Mouse (Mus musculus): ENCODE measurements around the gene Xpnpep1. TPM values are rescaled to one million over a fixed set of nuclear protein-coding genes. Genes with fewer than 3 reads are reported as not detected.

Xpnpep1 gene
- total RNA-seq, 1 experiment, result 190 TPM

DNA sequence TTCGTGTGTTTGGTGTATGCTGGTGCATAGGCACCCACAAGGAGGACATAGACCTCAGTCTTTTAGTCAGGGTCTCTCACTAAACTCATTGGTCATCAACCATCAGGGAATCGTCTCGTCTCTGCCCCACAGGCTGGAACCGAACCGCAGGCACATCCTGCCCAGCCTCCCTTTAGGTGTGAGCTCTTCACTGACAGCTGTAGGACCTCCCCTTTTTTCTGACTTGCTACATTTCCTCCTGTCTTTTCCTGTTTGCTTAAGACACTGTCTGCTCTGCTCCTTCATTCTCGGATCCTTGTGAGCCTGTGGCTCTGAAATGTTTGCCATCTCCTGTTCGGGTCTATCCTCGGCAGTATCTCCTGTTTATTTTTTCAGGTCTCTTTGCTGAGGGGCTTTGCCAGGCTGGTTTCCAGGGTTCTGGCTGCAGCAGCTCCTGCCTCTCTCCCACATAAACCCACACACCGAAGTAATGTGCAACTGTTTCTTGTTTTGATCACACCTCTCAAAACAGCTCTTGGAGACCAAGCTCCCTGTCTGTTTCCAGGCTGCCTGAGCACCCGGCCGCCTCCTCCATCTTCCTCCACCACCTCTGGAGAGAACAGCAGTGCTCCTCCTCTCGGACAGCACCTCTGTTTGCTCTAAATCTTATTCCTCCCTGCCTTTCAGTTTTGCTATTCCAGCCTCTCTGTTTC lies 60.8 kb downstream of the Xpnpep1 start:
- H3K9me3 ChIP-seq (ENCODE audit: control insufficient read depth, insufficient read depth, low read depth, low read length), result no peaks in the 10 kb centered on the region
- TF ChIP-seq HCFC1 (IDR thresholded peaks at IDR 0.05; ENCODE audit: borderline replicate concordance, insufficient read depth, low read length), result no peak
- no peak for DNase-seq (ENCODE audit: low read depth, low spot score)
- H3K27ac ChIP-seq (ENCODE audit: insufficient read depth, low read depth, low read length, poor library complexity, severe bottlenecking), result no peak overlapping the region
- in situ Hi-C loops (cut with MboI; ENCODE audit: low sequenced_read_pairs in 2 of 2, unreplicated experiment in 2 of 2), result no loop called here
- no peaks in the 10 kb centered on the region for H3K4me1 ChIP-seq (ENCODE audit: control insufficient read depth in 2 of 2, insufficient read depth in 2 of 2, low read length in 2 of 2, poor library complexity in 1 of 2)
- no peak overlapping the region for H3K9ac ChIP-seq (ENCODE audit: insufficient read depth, low read depth, low read length, poor library complexity, severe bottlenecking)
- H3K4me3 ChIP-seq (ENCODE audit: insufficient read depth in 1 of 2, low read depth in 1 of 2, low read length in 2 of 2, poor library complexity in 1 of 2, severe bottlenecking in 1 of 2), result no peak overlapping the region
- no peaks in the 10 kb centered on the region for H3K36me3 ChIP-seq (ENCODE audit: control insufficient read depth, insufficient read depth, low read length, poor library complexity, severe bottlenecking)

DNA sequence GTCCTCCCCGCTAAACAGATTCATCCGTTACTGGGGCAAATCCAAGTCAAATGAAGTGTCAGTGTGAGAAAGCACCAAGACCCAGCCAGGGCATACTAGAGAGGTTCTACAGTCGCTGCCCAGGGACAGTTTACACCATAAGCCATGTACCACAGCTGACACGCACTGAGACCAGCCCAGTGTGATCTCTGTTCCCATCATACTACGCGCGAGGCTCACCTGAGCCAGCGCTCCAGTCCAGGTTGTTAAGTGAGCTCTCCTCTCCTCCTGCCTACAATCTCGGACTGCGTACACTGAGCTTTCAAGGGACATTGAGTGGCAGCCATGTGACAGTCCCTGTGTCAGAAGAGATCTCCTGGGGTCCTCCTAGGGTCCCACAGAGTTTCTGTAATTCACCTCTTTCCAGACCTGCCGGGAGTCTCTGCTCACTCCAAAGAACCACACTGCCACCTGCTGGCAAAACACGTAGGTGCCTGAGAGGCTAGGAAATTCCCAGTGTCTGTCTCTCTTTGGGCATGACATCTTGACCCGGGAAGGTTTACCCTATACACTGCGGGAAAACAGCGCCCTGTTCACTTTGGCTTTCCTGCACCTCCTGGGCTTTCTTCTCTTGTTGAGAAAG lies 64.3 kb downstream of the Xpnpep1 start:
- no peaks in the 10 kb centered on the region for H3K36me3 ChIP-seq (ENCODE audit: control insufficient read depth, insufficient read depth, low read length, poor library complexity, severe bottlenecking)
- no peaks in the 10 kb centered on the region for H3K4me1 ChIP-seq (ENCODE audit: control insufficient read depth in 2 of 2, insufficient read depth in 2 of 2, low read length in 2 of 2, poor library complexity in 1 of 2)
- TF ChIP-seq CHD2 (IDR thresholded peaks at IDR 0.05; ENCODE audit: low read depth, low read length) (no peak), HCFC1 (IDR thresholded peaks at IDR 0.05; ENCODE audit: borderline replicate concordance, insufficient read depth, low read length) (no peak), MAFK (IDR thresholded peaks at IDR 0.05; ENCODE audit: insufficient read depth, low read depth, low read length) (no peak), ZC3H11A (IDR thresholded peaks at IDR 0.05; ENCODE audit: borderline replicate concordance, low read depth, low read length) (peak; percentile 89), ZNF384 (IDR thresholded peaks at IDR 0.05; ENCODE audit: low read depth, low read length) (no peak)
- no peak overlapping the region for H3K27ac ChIP-seq (ENCODE audit: insufficient read depth, low read depth, low read length, poor library complexity, severe bottlenecking)
- in situ Hi-C loops (cut with MboI; ENCODE audit: low sequenced_read_pairs in 2 of 2, unreplicated experiment in 2 of 2), result no loop called here
- no peak overlapping the region for H3K9ac ChIP-seq (ENCODE audit: insufficient read depth, low read depth, low read length, poor library complexity, severe bottlenecking)
- DNase-seq (ENCODE audit: low read depth, low spot score), result peak; percentile 79
- H3K4me3 ChIP-seq (ENCODE audit: insufficient read depth in 1 of 2, low read depth in 1 of 2, low read length in 2 of 2, poor library complexity in 1 of 2, severe bottlenecking in 1 of 2), result no peak overlapping the region
- H3K9me3 ChIP-seq (ENCODE audit: control insufficient read depth, insufficient read depth, low read depth, low read length), result no peaks in the 10 kb centered on the region

DNA sequence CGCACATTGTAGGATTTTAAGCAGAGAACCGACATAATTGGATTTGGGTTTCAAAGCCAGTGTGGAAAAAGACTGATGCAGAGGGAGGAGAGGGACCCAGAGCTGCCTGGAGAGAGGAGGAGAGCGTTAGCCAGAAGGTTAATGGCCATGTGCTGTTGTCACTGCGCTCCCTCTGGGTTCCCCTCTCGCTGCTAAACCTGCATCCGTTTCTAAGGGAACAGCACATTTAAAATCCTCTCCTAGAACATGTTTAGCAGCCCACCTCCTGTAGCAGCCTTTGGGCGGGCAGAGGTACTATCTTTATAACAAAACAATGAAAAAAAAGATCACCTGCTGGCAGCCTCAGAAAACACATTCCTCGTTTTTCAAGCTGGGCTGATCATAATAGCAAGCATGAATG lies 73.7 kb downstream of the Xpnpep1 start:
- Histone ChIP-seq H3K9me3 (ENCODE audit: control insufficient read depth, insufficient read depth, low read depth, low read length) (no peaks in the 10 kb centered on the region), H3K4me1 (ENCODE audit: control insufficient read depth in 2 of 2, insufficient read depth in 2 of 2, low read length in 2 of 2, poor library complexity in 1 of 2) (no peaks in the 10 kb centered on the region), H3K27ac (ENCODE audit: insufficient read depth, low read depth, low read length, poor library complexity, severe bottlenecking) (no peak overlapping the region), H3K36me3 (ENCODE audit: control insufficient read depth, insufficient read depth, low read length, poor library complexity, severe bottlenecking) (no peaks in the 10 kb centered on the region), H3K9ac (ENCODE audit: insufficient read depth, low read depth, low read length, poor library complexity, severe bottlenecking) (no peak overlapping the region), H3K4me3 (ENCODE audit: insufficient read depth in 1 of 2, low read depth in 1 of 2, low read length in 2 of 2, poor library complexity in 1 of 2, severe bottlenecking in 1 of 2) (no peak overlapping the region)
- no peak for DNase-seq (ENCODE audit: low read depth, low spot score)
- in situ Hi-C loops (cut with MboI; ENCODE audit: low sequenced_read_pairs in 2 of 2, unreplicated experiment in 2 of 2), result no loop called here
- TF ChIP-seq MAFK (IDR thresholded peaks at IDR 0.05; ENCODE audit: insufficient read depth, low read depth, low read length) (no peak), ZNF384 (IDR thresholded peaks at IDR 0.05; ENCODE audit: low read depth, low read length) (no peak), ZC3H11A (IDR thresholded peaks at IDR 0.05; ENCODE audit: borderline replicate concordance, low read depth, low read length) (no peak), HCFC1 (IDR thresholded peaks at IDR 0.05; ENCODE audit: borderline replicate concordance, insufficient read depth, low read length) (no peak)

DNA sequence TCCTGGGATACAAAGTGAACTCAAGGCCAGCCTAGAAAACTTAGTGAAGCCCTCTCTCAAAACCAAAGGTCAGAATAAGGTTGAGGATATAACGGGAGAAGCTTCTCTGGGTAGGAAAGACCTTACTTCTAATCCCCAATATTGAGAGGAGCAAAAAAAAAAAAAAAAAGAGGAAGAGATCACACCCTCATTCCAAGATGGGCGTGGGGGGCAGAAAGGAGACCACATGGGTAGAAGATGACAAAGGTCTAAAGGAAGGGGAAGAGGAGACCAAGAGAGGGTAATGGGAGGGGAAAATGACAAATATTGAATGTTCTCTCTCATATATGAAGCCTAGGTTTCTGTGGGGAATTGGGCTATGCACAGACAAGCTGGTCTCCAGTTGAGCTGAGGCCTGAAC lies 77.3 kb downstream of the Xpnpep1 start:
- Histone ChIP-seq H3K27ac (ENCODE audit: insufficient read depth, low read depth, low read length, poor library complexity, severe bottlenecking) (no peak overlapping the region), H3K36me3 (ENCODE audit: control insufficient read depth, insufficient read depth, low read length, poor library complexity, severe bottlenecking) (no peaks in the 10 kb centered on the region), H3K9me3 (ENCODE audit: control insufficient read depth, insufficient read depth, low read depth, low read length) (peaks cover 4% of the 10 kb centered on the region; the same call in 1 of the 2 replicates), H3K9ac (ENCODE audit: insufficient read depth, low read depth, low read length, poor library complexity, severe bottlenecking) (no peak overlapping the region), H3K4me3 (ENCODE audit: insufficient read depth in 1 of 2, low read depth in 1 of 2, low read length in 2 of 2, poor library complexity in 1 of 2, severe bottlenecking in 1 of 2) (no peak overlapping the region), H3K4me1 (ENCODE audit: control insufficient read depth in 2 of 2, insufficient read depth in 2 of 2, low read length in 2 of 2, poor library complexity in 1 of 2) (no peaks in the 10 kb centered on the region)
- DNase-seq (ENCODE audit: low read depth, low spot score), result no peak
- in situ Hi-C loops (cut with MboI; ENCODE audit: low sequenced_read_pairs in 2 of 2, unreplicated experiment in 2 of 2), result no loop called here
- TF ChIP-seq ZC3H11A (IDR thresholded peaks at IDR 0.05; ENCODE audit: borderline replicate concordance, low read depth, low read length) (no peak), CHD2 (IDR thresholded peaks at IDR 0.05; ENCODE audit: low read depth, low read length) (no peak), ZNF384 (IDR thresholded peaks at IDR 0.05; ENCODE audit: low read depth, low read length) (no peak), HCFC1 (IDR thresholded peaks at IDR 0.05; ENCODE audit: borderline replicate concordance, insufficient read depth, low read length) (no peak), MAFK (IDR thresholded peaks at IDR 0.05; ENCODE audit: insufficient read depth, low read depth, low read length) (no peak)

All from ES-E14 (cell line).